Mouse (Mus musculus): ENCODE measurements around the gene Gpx3. TPM values are rescaled to one million over a fixed set of nuclear protein-coding genes. Genes with fewer than 3 reads are reported as not detected.
A peak's percentile ranks its signal among the peaks of the same experiment; 100 is the strongest.

The Gpx3 gene
- polyA plus RNA-seq, 1 experiment from 2014 or later: 144 TPM

DNA sequence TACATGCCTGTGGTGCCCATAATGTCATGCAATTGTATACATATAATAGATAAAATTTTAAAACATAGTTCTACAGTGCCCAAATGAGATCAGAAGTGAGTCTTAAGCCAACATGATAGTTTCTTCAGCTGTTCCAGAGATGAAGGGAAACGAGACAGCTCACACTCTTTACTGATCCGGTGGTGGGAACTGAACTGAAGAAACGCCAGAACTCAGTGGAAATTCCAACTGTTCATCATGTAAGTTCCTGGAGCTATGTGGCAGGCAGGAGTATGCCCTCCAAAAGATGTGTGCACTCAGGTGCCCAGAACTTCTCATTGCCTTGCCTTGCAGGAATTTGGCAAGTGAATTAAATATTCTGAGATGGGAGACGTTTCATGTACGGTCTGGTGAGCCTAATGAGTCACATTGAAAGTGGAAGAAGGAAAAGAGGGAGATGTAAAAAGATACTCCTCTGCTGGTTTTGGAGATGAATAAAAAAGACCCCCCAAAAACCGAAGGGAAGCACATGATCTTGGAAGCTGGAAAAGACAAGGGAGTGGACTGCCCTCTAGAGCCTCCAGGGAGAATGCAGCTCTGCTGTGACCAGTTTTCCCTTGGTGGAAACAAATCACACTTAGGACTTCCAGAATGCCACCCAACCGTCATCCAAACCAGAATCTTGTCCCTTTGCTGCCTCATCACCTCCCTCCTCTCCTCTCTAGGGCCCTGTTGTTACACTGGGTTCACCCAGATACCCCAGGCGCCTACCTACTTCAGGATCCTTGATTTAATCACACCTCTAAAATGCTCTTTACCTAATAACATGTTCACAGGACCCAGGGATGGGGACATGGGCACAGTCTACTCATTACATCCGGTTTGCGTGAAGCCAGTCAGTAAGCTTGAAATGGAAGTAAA, 39.4 kb upstream of the Gpx3 start:
- Histone ChIP-seq H3K36me3 (ENCODE audit: insufficient read depth) (no peaks in the 10 kb centered on the region), H3K4me3 (ENCODE audit: low read depth, low read length) (no peak overlapping the region), H3K4me2 (no peak overlapping the region), H3K27me3 (ENCODE audit: insufficient read depth, low read length) (no peaks in the 10 kb centered on the region), H3K27ac (ENCODE audit: low read depth) (no peak overlapping the region), H3K9me3 (ENCODE audit: low read depth, low read length) (no peaks in the 10 kb centered on the region), H3K9ac (no peak overlapping the region), H3K4me1 (ENCODE audit: insufficient read depth) (0 out of 2 replicates have a peak, but pooled peaks cover 5% of the 10 kb centered on the region)
- DNase-seq (peak; percentile 83), ATAC-seq (ENCODE audit: insufficient read depth) (no peak)
- WGBS: 41% methylated on average over 10 of the region's 10 CpGs
- peak; percentile 80 for TF ChIP-seq CTCF (IDR thresholded peaks at IDR 0.05; ENCODE audit: low read depth)

DNA sequence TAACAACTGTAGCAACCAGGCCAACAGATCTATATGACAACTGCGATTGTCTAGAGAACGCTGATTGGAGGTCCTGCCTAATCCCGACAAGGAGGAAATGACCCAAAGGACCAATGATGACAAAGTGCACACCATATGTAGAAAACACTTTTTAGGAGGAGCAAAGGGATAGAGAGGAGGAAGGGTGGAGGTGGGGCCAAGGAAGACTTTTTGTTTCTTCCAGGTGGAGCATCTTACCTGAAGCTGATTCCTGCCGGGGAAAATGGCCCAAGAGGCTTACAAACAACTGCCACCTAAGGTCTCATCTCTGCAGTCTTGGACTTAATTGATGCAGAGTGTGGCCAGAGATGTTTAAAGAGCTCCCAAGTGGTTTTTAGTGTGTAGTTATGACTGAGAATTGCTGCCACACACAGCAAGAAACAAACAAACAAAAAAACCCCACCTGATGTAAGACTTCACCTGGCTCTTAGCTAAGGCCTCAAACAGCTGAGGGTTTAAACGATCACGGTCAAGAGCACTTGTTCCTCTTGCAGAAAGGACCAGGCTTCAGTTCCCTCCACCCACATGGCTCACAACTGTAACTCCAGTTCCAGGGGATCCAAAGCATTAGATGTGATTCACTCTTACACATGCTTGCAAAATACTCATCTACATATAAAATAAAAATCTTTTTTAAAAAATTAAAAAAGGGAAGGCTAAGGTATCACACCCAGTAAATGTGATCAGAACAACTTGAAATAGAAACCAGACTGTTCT, 36.7 kb upstream of the Gpx3 start:
- H3K4me1 ChIP-seq (ENCODE audit: insufficient read depth): 0 out of 2 replicates have a peak, but pooled peaks cover 7% of the 10 kb centered on the region
- H3K4me3 ChIP-seq (ENCODE audit: low read depth, low read length): peak overlapping the region; percentile 96
- no peaks in the 10 kb centered on the region for H3K9me3 ChIP-seq (ENCODE audit: low read depth, low read length)
- no peak for TF ChIP-seq CTCF (IDR thresholded peaks at IDR 0.05; ENCODE audit: low read depth)
- peak overlapping the region; percentile 63 for H3K4me2 ChIP-seq
- peak overlapping the region; percentile 98 for H3K9ac ChIP-seq
- H3K27ac ChIP-seq (ENCODE audit: low read depth): peak overlapping the region; percentile 94
- 67% methylated on average over 6 of the region's 6 CpGs for WGBS
- peaks cover 15% of the 10 kb centered on the region for H3K36me3 ChIP-seq (ENCODE audit: insufficient read depth)
- H3K27me3 ChIP-seq (ENCODE audit: insufficient read depth, low read length): no peaks in the 10 kb centered on the region
- DNase-seq (no peak), ATAC-seq (ENCODE audit: insufficient read depth) (no peak)

DNA sequence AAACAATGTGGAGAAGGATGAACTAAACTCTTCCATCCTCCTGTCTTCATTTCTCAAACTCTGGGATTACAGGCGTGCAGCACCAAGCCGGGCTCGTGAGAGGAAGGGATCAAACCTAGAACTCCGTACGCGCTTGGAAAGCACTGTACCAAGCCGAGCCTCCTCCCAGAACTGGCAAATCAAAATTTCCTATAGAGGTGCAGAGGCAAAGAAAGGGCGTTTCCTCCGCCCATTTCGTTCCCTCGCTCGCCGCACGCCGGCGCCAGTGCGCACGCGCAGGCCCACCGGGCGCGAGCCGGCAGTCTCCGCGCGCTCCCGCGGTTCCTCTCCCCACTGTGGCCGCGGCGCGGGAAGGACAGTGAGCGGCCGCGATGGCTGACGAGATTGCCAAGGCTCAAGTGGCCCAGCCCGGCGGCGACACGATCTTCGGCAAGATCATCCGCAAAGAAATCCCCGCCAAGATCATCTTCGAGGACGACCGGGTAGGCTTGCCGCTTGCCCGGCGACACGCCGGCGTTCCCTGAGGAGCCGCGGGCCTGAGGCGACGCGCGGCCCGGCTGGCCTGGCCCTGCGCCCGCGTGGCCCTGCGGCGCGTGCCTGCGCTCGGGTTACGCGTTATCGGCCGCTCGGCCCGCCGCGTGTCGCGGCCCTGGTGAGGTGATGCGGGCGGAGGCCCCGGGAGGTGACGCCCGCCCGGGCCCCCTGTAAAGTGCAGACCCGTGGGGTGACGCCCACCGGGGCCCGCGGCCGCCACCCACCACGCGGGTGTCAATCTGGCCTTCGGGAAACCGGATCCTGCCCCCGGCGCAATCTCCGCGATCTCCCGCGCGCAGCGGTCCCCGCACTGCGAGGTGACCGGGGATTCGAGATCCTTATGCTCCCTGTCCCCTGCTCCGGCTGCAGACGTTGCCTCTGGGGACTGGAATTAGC, 35.9 kb upstream of the Gpx3 start, which contains the start of gene Hint1:
Gene Hint1 (plus strand): TSS at position 265 of the 930 bp plus-strand sequence.
- peak; percentile 86 for ATAC-seq (ENCODE audit: insufficient read depth)
- under 1% methylated on average over 107 of the region's 107 CpGs for WGBS
- Histone ChIP-seq H3K27ac (ENCODE audit: low read depth) (peak within 1 kb of the TSS; percentile 94), H3K27me3 (ENCODE audit: insufficient read depth, low read length) (no peaks in the 10 kb centered on the region), H3K9ac (peak within 1 kb of the TSS; percentile 98), H3K4me2 (peak within 1 kb of the TSS; percentile 63), H3K36me3 (ENCODE audit: insufficient read depth) (peaks cover 23% of the 10 kb centered on the region), H3K4me3 (ENCODE audit: low read depth, low read length) (peak within 1 kb of the TSS; percentile 96), H3K4me1 (ENCODE audit: insufficient read depth) (0 out of 2 replicates have a peak, but pooled peaks cover 7% of the 10 kb centered on the region), H3K9me3 (ENCODE audit: low read depth, low read length) (no peaks in the 10 kb centered on the region)
- peak; percentile 96 for DNase-seq
- 0 out of 2 replicates have a peak, but pooled peaks have one; percentile 22 for TF ChIP-seq CTCF (IDR thresholded peaks at IDR 0.05; ENCODE audit: low read depth)

DNA sequence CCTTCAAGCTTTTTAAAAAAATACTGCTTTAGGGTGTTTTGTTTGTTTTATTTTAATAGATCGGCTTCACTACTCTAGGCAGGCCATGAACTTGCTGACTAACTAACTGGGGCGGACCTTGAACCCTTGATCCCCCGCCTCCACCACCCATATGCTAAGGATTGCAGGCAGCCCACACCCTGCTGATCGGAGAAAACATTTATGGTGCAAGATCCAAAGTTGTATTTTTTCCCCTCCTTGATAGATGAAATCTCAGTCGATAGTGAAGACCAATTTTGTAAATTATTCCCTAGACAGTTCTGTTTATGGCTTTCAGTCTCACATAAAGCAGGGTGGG, 35.2 kb upstream of the Gpx3 start:
- Histone ChIP-seq H3K36me3 (ENCODE audit: insufficient read depth) (peaks cover 30% of the 10 kb centered on the region), H3K27ac (ENCODE audit: low read depth) (peak overlapping the region; percentile 94), H3K4me2 (peak overlapping the region; percentile 63), H3K27me3 (ENCODE audit: insufficient read depth, low read length) (no peaks in the 10 kb centered on the region), H3K9me3 (ENCODE audit: low read depth, low read length) (no peaks in the 10 kb centered on the region), H3K9ac (peak overlapping the region; percentile 98), H3K4me3 (ENCODE audit: low read depth, low read length) (peak overlapping the region; percentile 96), H3K4me1 (ENCODE audit: insufficient read depth) (0 out of 2 replicates have a peak, but pooled peaks cover 7% of the 10 kb centered on the region)
- ATAC-seq (ENCODE audit: insufficient read depth) (no peak; the same call in 1 of the 2 replicates), DNase-seq (peak; percentile 56)
- WGBS: 1% methylated on average over 5 of the region's 5 CpGs
- TF ChIP-seq CTCF (IDR thresholded peaks at IDR 0.05; ENCODE audit: low read depth): no peak

DNA sequence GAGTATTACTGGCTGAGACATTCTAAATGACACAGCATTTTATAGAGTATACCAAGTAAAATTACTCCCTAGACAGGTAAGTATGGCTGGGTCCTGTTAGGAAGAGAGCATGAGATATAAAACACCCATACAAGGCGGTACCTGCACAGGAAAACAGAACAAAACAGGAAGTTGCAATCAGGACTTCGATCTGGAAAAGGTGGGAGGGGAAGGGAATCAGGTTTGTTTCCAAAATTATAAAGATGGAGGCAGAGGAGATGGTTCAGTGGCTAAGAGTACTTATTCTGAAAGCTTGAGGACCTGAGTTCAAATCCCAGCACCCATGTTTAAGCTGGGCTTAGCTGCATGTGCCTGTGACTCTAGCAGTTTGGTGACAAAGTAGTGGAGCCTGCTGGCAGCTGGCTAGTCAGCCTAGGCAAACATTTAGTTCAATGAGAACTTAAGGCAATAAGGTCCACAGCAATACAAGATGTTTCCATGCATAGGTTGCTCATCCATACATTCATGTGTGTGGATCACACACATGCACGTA, 34.3 kb upstream of the Gpx3 start:
- no peak for TF ChIP-seq CTCF (IDR thresholded peaks at IDR 0.05; ENCODE audit: low read depth)
- H3K4me3 ChIP-seq (ENCODE audit: low read depth, low read length): peak overlapping the region; percentile 96
- no peaks in the 10 kb centered on the region for H3K9me3 ChIP-seq (ENCODE audit: low read depth, low read length)
- WGBS: 74% methylated on average over 3 of the region's 3 CpGs
- no peak for ATAC-seq (ENCODE audit: insufficient read depth)
- no peak for DNase-seq
- H3K27ac ChIP-seq (ENCODE audit: low read depth): no peak overlapping the region
- H3K4me1 ChIP-seq (ENCODE audit: insufficient read depth): 0 out of 2 replicates have a peak, but pooled peaks cover 7% of the 10 kb centered on the region
- H3K27me3 ChIP-seq (ENCODE audit: insufficient read depth, low read length): no peaks in the 10 kb centered on the region
- peaks cover 39% of the 10 kb centered on the region for H3K36me3 ChIP-seq (ENCODE audit: insufficient read depth)
- H3K4me2 ChIP-seq: peak overlapping the region; percentile 63
- H3K9ac ChIP-seq: no peak overlapping the region

DNA sequence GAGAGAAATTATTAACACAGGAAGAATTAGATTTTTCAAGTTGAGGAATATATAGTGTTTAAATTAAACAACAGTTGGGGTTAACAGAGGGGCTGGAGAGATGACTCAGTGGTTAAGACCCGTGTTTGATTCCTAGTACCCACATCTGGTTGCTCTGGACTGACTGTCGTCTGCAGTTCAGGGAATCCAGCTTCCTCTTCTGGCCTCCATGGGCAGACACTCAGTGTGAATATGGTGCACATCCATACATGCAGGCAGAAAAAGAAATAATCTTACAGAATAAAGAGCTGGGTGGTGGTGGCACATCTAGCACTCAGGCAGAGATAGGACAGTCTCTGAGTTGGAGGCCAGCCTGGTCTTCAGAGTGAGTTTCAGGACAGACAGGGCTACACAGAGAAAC, 33.8 kb upstream of the Gpx3 start:
- TF ChIP-seq CTCF (IDR thresholded peaks at IDR 0.05; ENCODE audit: low read depth): no peak
- no peaks in the 10 kb centered on the region for H3K9me3 ChIP-seq (ENCODE audit: low read depth, low read length)
- H3K27me3 ChIP-seq (ENCODE audit: insufficient read depth, low read length): no peaks in the 10 kb centered on the region
- H3K9ac ChIP-seq: no peak overlapping the region
- WGBS: 60% methylated on average over 2 of the region's 2 CpGs
- peak overlapping the region; percentile 63 for H3K4me2 ChIP-seq
- ATAC-seq (ENCODE audit: insufficient read depth): no peak
- no peak for DNase-seq
- H3K4me1 ChIP-seq (ENCODE audit: insufficient read depth): 0 out of 2 replicates have a peak, but pooled peaks cover 7% of the 10 kb centered on the region
- H3K4me3 ChIP-seq (ENCODE audit: low read depth, low read length): peak overlapping the region; percentile 8; the same call in 1 of the 2 replicates
- no peak overlapping the region for H3K27ac ChIP-seq (ENCODE audit: low read depth)
- H3K36me3 ChIP-seq (ENCODE audit: insufficient read depth): peaks cover 44% of the 10 kb centered on the region

All from lung, embryonic 14.5 days (tissue).